Comparison of ENCODE assay signal across 19 mouse cellular contexts in the genomic region with DNA sequence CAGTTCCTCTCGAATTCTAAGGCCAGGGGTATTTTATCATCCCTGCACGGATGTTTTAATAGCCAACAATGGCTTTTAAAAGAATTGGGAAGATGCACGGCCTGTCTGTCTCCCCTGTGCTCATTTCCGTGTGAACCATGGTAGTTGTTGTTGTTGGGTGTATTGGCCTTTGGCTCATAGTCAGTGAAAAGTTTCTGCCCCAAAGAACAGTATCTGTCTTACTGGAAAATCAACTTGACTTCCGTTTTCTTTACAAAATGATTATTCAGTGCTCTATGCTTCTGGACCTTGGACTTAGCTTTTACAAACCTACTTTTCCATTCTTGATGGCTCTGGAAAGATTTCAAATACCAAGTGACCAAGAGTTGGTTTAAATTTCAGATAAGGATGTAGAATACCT.
"Had no signal": no experiment of that assay in that cellular context is flagged by ENCODE, and none has a peak within 500 bp of the region (broad histone marks: within the 10 kb centered on the region; RNA-seq: fewer than 3 reads in every experiment).

No protein-coding gene starts in this region.

- H3K4me1 ChIP-seq: midbrain, embryonic 12.5 days had no signal

- H3K4me3 ChIP-seq: midbrain, embryonic 10.5 days; midbrain, embryonic 12.5 days; myocyte; neural tube, embryonic 13.5 days; neural tube, embryonic 15.5 days had no signal

- H3K4me2 ChIP-seq: lung, embryonic 14.5 days; midbrain, embryonic 12.5 days; neural tube, embryonic 13.5 days; neural tube, embryonic 15.5 days had no signal

- DNase-seq: lung, adult 18-20 months; lung, embryonic 14.5 days; lung, postnatal 10 days; lung, postnatal 4 days; midbrain, embryonic 14.5 days; retina, postnatal 1 day; right cerebral cortex, adult 18-20 months; right cerebral cortex, postnatal 25 days; right cerebral cortex, postnatal 4 days; spleen, adult 18-20 months; thymus, adult 18-20 months; thymus, postnatal 14 days; thymus, postnatal 36 days had no signal

- H3K9ac ChIP-seq: lung, embryonic 14.5 days; midbrain, embryonic 12.5 days; neural tube, embryonic 13.5 days; neural tube, embryonic 15.5 days had no signal

- H3K27ac ChIP-seq: midbrain, embryonic 10.5 days; midbrain, embryonic 12.5 days; neural tube, embryonic 13.5 days; neural tube, embryonic 15.5 days had no signal

- H3K9me3 ChIP-seq: midbrain, embryonic 12.5 days; neural tube, embryonic 13.5 days; neural tube, embryonic 15.5 days had no signal

- H3K36me3 ChIP-seq: midbrain, embryonic 12.5 days; neural tube, embryonic 13.5 days; neural tube, embryonic 15.5 days had no signal

- ATAC-seq: midbrain, embryonic 16.5 days had no signal

- H3K27me3 ChIP-seq: midbrain, embryonic 12.5 days; neural tube, embryonic 13.5 days; neural tube, embryonic 15.5 days had no signal
